Mouse (Mus musculus): Measurements from ENCODE around the gene Mta2.

The Mta2 gene

DNA sequence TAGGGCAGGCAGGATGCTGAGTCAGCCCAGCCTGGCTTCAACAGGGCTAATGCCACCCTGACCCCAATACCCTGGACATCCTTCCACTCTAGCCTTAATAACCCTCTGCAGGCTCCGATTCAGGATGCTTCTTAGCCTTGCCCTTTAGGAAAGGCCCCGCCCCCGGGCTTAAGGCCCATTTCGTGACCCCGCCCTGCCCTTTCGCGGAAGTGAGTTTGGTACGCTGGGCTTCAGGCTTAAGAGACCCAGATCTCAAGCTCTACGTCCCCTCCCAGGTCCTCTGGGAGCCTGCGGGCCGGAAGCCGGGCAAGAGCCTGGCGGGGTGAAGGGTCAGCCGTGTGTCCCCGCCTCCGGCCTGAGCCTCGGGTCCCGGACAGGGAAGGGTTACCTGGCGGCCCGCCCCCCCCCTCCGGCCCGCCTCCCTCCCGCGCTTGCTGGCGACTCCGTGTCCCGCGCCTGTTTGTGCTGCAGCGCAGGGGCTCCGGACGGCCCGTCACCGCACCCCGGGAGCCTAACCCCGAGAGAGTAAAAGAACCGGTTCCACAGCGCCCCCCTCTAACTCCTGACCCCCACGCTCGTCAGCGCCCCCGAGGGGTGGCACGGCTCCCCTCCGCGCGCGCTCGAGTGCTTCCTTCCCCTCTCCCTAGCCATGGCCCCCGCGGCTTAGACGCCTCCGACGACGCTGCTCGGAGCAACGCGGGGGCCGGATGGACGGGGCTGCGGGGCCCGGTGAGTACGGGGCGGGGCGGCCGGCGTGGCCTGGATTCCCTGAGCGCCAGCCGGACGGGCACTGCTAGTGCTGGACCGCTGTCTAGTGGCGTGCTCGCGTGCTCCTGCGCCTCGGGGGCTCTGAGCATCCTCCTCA is 12.2 kb upstream of the Mta2 start, which contains the start of the genes Rom1 and Eml3:
Gene Rom1 (minus strand): TSS at position 133 of the 865 bp plus-strand sequence.
Gene Eml3 (plus strand): TSS at position 329 of the 865 bp plus-strand sequence.
- peak; percentile 95 for DNase-seq

DNA sequence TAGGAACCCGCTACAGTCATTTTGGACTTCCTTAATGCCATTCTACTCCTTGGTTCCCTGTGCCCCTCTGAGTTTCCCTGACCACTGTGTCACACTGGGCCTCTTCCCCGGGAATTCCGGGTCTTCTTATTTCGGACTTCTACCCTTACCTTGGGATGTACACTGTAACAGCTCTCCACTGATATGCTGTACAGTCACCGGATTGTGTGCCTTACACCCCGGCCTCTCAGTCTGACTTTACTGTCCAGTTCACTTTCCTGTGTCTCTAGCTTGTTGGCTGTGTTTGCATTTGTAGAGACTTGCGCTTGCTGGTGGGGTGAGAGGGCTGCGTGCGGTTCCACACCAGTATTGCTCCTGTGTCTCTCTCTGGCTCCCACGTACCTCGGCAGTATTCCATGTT is 11.6 kb upstream of the Mta2 start:
- no peak for DNase-seq

DNA sequence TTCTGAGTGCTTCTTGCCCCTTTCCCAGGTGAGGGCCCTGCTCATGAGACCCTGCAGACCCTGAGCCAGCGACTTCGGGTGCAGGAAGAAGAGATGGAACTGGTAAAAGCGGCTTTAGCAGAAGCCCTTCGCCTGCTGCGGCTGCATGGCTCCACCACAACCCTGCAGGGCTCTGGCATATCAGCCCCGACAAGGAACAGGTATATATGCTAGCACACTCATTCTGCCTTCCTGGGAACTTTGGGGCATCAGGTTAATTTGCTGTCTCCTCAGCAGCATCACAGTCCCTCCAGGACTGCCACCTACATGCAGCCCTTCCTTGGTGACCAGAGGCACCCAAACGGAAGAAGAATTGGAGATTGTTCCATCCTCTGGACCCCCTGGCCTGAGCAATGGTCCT is 10.9 kb upstream of the Mta2 start:
- DNase-seq, result no peak

DNA sequence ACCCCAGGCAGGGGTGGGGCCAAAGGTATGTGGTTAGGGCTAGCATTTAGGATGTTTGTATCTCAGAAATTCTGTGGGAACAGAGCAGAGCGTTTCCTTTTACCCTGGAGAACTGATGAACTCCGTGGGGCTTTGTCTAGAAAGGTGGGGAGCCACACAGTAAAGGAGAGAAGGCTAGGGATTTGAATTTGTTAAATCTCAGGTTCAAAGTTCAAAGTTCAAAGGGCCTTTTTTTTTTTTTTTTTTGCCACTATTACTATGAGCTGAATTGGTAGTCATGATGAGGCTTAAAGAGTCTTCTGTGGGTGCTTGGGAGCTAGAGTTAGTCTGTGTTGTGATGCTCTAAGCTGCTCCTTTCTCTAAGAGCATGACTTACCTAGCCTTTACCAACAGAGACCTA is 4.9 kb upstream of the Mta2 start:
- no peak for DNase-seq

DNA sequence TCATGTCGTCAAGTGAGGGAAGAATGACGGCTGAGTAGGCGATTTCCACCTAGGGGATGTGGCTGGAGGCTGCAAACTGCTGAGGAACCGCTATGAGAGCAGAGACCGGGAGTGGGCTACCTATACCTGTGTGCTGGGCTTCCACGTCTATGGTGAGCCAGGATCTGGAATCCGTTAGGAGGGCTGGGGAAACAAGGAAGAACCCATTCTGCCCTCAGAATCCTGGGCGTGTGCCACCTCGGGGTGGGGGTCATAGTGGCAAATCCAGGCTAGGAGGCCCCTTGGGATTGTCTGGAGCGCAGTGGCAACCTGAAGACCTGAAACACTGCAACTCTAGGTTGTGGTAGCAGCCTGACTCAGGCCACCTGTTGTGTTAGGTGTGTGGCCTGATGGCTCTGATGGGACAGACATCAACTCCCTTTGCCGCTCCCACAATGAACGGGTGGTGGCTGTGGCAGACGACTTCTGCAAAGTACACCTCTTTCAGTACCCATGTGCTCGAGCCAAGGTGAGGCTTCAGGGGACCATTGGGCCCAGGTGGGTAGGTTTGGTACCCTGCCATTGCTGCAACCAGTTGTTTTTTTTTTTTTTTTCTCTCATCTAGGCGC is 1.0 kb upstream of the Mta2 start:
- no peak for DNase-seq

DNA sequence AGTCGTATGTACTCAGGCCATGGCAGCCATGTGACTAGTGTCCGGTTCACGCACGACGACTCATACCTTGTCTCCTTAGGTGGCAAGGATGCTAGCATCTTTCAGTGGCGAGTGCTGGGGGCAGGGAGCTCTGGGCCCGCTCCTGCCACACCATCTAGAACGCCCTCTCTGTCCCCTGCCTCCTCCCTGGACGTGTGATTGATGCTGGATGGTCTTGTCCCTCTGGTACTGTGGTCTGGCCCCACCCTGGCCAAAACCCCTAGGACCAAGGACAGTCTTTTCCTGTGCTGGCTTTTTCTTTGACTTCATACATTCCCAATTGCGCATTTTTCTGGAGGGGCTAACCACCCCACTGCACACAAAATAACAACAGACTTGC is 550 bp upstream of the Mta2 start:
- DNase-seq, result no peak

DNA sequence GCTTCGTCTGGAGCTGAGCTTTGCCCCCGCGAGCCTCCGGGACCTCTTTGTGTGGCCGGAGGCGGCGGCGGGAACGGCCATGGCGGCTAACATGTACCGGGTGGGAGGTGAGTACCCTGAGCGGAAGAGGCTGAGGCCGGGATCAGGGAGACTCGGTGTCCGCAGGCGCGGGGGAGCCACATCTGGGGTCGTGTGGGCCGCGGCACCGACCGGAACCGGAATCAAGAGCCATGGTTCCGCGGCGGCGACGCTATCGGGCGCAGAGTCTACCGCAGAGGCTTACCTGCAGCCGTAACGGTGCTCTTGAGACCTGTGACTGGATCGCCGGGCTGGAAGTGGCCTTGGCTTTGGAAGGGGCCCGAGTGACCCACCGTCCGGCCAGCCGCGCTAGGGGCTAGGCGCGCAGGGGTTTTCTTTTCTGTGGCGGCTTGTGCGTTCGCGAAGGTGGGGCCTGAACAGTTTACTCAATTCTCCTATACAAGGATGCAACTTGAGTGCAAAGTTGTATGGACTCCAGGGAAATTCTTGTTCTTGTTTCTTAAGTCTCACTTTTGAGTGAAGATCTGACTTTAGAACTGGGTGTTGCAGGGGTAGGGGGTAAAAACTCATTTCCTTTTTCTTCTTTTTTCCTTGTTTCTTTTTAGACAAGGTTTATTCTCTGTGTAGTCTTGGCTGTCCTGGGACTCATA is 745 bp downstream of the Mta2 start:
- no peak for DNase-seq

DNA sequence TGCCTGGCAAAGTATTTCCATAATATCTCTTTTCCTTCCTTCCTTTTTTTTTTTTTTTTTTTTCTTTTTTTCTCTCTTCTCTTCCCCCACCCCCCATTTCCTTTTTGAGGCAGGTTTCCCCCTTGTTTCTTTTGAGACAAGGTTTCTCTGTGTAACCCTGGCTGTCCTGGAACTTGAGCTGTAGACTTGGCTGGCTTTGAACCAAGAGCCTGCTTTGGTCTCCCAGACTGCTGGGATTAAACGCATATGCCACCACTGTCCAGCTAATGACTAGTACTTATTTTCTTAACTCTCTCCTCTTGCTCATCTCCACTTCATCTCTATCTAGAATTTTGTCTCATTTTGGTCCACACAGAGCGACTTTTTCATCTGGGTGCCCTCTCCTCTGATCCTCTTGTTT is 1.4 kb downstream of the Mta2 start:
- no peak for DNase-seq

DNA sequence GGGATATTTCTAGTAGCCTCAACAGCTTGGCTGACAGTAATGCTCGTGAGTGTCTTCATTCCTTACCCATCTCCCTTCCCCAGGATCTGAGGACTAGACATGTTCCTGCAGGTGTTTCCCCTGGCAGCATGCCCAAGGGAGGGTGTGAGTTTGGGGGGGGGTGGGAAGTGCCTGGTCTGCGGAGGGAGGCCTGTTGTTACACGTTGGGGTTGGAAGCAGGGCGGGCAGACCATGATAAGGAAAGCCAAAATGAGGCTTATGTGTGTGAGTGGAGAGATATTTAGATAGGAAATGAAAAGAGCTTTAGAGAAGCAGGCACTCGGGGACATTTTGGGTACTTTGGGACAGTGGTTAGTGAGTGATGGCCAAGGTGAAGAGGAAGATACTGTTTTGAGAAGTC is 2.4 kb downstream of the Mta2 start:
- DNase-seq, result no peak

DNA sequence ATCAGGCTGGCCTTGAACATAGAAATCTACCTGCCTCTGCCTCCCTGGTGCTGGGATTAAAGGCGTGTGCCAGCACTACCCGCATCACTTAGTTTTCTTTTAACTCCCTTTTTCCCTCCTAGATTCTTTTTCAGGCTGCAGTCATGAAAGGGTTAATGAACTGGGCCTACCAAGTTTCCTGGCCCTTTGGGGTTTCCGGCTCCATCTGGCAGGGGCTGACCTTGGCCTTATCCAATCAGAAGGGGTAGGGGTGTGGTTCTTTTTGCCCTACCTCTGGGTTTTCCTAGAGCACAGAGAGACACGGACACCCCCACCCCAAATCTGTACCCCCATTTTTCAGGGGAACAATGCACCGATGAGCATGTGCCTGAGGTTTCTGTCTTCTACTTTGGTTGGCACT is 3.1 kb downstream of the Mta2 start:
- DNase-seq, result peak; percentile 72

DNA sequence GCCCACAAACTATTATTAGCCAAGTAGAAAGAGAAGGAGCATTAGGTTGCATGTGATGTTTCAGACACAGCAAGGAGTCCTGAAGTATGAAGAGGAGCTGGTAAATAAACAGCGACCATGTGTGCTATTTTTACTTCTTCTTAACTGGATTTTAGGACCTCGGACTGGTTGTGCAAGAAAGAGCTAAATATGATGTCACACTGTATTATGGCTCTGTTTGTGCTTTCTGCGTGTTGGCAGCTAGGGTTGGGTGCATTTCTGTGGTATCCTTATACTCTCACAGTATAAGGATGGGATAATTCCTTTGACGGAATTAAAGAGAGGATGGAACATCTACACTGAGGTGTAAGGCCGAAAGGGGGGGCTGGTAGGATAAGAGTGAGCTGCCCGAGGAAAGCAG is 3.6 kb downstream of the Mta2 start:
- DNase-seq, result no peak

DNA sequence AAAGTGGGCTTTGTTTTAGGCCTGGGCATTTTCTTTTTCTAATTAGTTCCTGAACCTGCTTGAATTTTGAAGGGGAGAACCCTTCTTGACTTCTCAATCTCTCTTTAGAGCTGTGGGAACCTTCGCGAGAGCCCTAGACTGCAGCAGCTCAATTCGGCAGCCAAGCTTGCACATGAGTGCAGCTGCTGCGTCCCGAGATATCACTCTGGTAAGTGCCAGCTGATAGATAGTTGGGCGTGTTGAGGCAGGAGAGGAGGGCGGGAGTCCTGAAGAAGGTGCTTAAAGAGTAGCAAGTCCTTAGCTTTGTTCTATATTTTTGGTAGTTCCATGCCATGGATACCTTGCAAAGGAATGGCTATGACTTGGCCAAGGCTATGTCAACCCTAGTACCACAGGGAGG is 5.3 kb downstream of the Mta2 start:
- DNase-seq, result no peak

DNA sequence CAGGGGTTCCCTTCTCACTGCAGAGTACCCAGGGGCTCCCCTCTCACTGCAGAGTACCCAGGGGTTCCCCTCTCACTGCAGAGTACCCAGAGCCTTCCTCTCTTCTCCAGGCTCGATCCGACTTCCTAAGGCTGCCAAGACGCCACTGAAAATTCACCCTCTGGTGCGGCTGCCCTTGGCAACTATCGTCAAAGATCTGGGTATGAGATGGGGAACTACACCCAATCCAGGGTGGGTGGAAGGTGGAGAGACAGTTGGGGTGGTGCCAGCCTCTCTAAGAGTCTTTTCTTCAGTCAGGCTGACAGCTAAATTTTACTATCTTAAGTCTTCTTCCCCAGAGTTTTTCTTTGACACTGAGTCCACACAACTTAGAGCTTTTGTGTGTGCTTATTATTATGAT is 8.5 kb downstream of the Mta2 start:
- DNase-seq, result no peak

DNA sequence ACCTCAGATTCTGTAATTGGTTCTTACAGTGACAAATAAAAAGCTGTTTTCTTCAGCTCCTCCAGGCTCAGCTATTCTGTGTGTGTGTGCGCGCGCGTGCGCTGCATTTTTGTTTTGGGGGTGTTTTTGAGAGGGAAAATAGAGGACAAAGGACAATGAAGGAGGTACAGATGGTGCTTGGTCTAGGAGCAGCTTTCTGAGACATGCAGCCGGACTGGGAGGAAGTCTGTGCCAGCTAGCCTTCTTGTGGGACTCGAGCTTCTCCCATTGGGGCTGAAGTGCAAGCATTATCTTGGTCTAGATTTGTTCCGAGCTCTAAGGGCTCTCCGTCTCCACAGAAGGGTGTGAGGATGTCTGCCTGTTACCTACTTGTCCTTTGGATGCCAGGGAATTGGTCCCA is 10.6 kb downstream of the Mta2 start:
- DNase-seq, result no peak

DNA sequence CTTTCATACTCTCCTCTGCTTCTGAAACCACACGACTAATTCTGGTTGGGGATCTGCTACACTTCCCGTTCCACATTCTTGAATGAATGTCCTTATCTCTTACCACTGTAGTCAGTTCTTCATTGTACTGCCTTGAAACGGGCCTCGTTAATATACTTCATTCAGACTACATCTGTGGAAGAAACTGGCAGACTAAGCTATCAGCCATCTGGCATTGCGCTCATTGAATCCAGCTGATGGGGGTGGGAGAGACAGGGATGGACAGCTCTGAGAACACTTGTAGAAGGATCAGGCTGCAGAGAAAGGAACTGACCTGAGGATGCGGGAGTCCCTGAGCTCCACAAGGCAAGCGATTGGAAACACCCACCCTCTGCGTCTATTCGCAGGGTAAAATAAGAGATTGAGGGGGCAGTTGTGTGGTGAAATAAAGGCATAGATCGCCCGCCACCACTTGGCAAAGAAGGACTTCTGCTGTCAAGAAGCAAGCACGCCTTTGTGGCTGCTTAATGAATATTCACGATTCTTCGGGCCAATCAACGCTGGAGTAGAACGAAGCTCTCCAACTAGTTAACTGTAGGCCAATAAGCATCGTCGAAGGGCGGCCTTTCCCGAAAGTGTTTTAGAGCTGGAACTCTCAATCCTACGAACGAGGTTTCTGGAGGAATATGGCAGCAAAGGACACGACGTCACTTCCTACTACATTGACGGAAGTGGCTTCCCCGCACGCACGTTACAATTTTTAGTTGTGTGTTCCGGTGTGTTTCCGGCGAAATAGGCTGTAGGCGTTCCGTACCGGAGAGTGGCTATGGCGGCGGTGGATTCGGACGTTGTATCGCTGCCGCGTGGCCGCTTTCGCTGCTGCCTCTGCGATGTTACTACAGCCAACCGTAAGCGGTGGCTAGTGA is 11.7 kb downstream of the Mta2 start, which contains the start of gene Tut1:
Gene Tut1 (plus strand): TSS at position 713 of the 905 bp plus-strand sequence.
- DNase-seq, result peak; percentile 94

DNA sequence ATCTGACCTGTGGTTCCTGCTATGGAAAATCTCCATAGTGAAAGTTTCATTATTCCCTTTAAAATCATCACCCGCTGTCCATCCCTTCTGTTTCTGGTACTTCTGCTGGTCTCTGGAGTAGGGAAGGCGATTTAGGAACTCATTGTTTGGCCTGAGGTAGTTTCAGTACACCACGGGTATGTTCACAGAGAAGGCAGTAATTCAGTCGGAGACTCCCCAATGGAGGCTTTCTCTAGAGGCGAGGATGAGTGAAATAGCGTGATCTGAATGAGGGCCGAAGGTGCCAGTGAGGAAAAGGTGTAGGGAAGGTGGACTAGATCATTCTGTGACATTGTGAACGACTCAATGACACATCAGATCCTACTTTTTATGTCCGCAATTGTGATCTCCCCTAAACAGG is 12.5 kb downstream of the Mta2 start:
- DNase-seq, result no peak

DNA sequence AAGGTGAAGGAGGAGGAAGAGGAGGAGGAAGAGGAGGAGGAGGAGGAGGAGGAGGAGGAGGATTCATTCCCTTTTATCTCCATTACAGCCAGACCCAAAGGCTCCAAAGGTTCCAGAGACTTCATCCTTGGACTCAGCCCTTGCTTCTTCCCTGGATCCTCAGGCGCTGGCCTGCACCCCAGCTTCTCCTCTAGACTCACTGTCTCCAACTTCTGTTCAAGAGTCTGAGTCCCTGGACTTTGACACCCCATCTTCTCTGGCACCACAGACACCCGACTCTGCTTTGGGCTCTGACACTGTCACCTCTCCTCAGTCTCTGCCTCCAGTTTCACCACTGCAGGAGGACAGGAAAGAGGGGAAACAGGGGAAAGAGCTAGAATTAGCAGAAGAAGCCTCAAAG is 20.6 kb downstream of the Mta2 start:
- DNase-seq, result no peak

DNA sequence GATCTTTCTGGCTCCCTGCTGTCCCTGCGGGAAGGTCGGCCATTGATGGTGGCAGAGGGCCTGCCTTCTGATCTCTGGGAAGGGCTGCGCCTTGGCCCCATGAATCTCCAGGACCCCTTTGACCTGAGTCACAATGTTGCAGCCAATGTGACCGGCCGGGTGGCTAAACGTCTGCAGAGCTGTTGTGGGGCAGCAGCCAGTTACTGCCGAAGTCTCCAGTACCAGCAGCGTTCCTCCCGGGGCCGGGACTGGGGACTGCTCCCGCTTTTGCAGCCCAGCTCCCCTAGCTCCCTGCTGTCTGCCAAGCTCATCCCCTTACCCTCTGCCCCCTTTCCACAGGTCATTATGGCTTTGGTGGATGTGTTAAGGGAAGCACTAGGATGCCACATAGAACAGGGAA is 23.4 kb downstream of the Mta2 start:
- no peak for DNase-seq

DNA sequence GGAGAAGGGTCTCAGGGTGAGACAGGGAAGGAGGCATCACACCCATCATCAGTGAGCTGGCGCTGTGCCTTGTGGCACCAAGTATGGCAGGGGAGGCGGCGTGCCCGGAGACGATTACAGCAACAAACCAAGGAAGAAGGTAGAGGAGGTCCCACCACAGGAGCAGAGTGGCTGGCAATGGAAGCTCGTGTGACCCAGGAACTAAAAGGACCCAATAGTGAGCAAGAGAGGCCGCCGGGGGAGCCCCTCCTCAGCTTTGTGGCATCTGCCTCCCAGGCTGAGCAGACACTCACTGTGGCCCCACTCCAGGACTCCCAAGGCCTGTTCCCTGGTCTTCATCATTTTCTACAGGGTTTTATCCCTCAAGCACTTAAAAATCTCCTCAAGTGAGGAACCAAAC is 24.1 kb downstream of the Mta2 start:
- no peak for DNase-seq

DNA sequence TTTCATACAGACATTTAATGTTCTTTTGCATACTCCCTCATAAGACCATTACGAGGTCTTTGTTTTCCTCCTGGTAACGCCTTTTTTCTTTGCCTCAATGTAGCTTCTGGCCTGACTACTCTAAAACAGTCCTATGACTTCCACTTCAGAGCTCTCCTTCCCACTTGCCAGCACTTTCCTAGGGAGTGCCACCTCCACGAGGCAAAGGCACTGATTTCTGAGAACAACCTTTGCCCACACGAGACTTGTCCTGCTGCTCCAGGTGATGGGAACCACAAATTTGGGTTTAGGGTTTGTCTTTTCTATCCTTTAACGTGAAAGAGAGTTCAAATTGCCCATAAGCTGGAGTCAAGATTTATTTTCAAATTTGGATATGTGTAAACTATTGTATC is 24.5 kb downstream of the Mta2 start:
- no peak for DNase-seq

DNA sequence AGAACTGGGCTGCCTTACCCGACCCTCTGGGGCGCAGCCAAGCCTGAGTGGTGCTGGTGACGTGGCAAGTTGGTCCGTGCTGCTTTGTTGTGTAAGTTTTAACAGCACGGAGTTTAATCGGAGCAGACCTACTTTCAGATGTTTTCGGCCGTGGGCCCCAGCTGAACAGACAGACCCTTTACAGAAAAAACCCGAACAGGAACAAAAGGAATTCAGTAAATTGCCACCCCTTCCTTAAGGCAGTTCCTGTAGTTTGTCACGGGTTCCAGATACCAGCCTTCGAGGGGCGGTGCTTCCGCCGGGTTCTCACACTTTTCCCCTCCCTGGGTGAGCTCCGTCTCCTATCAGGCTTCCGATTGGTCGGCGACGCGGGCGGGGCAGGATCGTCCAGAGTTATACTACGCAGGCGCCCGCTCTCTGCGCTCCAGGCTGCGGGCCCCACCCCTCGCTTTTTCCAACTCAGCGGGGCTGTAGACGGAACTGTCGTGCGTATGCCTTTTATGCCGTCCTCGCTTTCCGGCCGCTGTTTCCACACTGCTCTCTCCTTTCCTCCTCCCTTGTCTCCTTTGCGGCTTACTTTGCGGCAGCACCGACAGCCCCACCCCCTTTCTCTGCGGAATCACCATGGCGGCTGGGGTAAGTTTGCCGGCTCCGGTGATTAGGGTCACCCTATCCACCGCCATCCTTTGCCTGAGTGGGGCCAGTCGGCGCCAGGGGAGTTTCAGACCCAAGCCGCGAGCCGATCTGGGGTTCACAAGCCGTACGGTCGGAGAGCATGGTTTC is 25.1 kb downstream of the Mta2 start, which contains the start of gene Eef1g:
Gene Eef1g (plus strand): TSS at position 452 of the 783 bp plus-strand sequence.
- DNase-seq, result peak; percentile 98

DNA sequence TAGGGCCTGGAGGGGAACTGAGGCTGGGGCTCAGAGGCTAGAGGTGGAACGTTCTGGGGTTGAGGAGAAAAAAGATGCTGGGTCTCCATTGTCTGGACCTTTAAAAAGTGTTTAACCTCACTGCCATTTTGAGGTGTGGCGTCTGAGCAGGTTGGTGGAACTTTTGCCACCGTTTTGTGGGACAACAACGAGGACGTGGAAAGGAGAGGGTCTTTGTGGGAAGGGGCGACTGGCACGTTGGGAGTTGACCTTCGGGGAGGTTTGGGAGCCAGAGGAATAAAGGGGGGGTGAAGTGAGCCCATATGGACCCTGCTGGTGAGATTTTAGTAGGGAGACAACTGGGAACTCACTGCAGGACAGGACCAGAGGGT is 25.7 kb downstream of the Mta2 start:
- DNase-seq, result no peak

Data from kidney, adult 18-20 months (tissue).